Mouse (Mus musculus) T-helper 17 cell (primary cell): ENCODE data around the gene Atxn7l1.

Experiments
- in situ Hi-C, 2 experiments: fragments of 300-600 bp; cut with MboI, MseI; formaldehyde crosslinking; loops; 1 replicate in 1 of 2; 2 replicates in 1 of 2; pipeline ENCODE4 v1.15.1; 2025; ENCODE audit warnings: high pct_unique_total_duplicates in 2 of 2

Gene Atxn7l1

GRCm38 (mm10) chr12:33341351-33341892, 193.9 kb downstream of the Atxn7l1 start:
- in situ Hi-C loops, result no loop called here

GRCm38 (mm10) chr12:33344970-33345772, 197.7 kb downstream of the Atxn7l1 start:
- in situ Hi-C loops, result no loop called here

GRCm38 (mm10) chr12:33345773-33346435, 198.4 kb downstream of the Atxn7l1 start:
- in situ Hi-C loops, result no loop called here

GRCm38 (mm10) chr12:33352671-33353070, 205.2 kb downstream of the Atxn7l1 start:
- in situ Hi-C loops, result no loop called here

GRCm38 (mm10) chr12:33358345-33358744, 210.9 kb downstream of the Atxn7l1 start:
- in situ Hi-C loops, result no loop called here

GRCm38 (mm10) chr12:33359209-33359608, 211.7 kb downstream of the Atxn7l1 start:
- in situ Hi-C loops, result no loop called here

GRCm38 (mm10) chr12:33359878-33360482, 212.5 kb downstream of the Atxn7l1 start:
- in situ Hi-C loops, result no loop called here

GRCm38 (mm10) chr12:33360729-33361128, 213.2 kb downstream of the Atxn7l1 start:
- in situ Hi-C loops, result no loop called here

- in situ Hi-C loops, result no loop called here
Observed at GRCm38 (mm10) chr12:33364511-33364910, 217.0 kb downstream of the Atxn7l1 start.

- in situ Hi-C loops, result no loop called here
Observed at GRCm38 (mm10) chr12:33365133-33365532, 217.6 kb downstream of the Atxn7l1 start.

- in situ Hi-C loops, result no loop called here
Observed at GRCm38 (mm10) chr12:33369555-33369954, 222.1 kb downstream of the Atxn7l1 start.

GRCm38 (mm10) chr12:33379624-33380445, 232.3 kb downstream of the Atxn7l1 start:
- in situ Hi-C loops, result loop anchor here in 1 of 2 experiments (5.0 kb wide), 1 partner anchor 47 kb away; the partner anchor contains the start of gene Twistnb

GRCm38 (mm10) chr12:33388842-33389241, 241.3 kb downstream of the Atxn7l1 start:
- in situ Hi-C loops, result loop anchor here in 1 of 2 experiments (5.0 kb wide), 1 partner anchor 33 kb away; no protein-coding TSS in a partner anchor

- in situ Hi-C loops, result no loop called here
Observed at GRCm38 (mm10) chr12:33390844-33391560, 243.5 kb downstream of the Atxn7l1 start.

- in situ Hi-C loops, result no loop called here
Observed at GRCm38 (mm10) chr12:33394804-33395623, 247.5 kb downstream of the Atxn7l1 start, which contains the start of gene Efcab10. TSS of gene Efcab10 (plus strand) at chr12:33394854.

GRCm38 (mm10) chr12:33403265-33403693, 255.8 kb downstream of the Atxn7l1 start:
- in situ Hi-C loops, result no loop called here

- in situ Hi-C loops, result no loop called here
Observed at GRCm38 (mm10) chr12:33404996-33405395, 257.5 kb downstream of the Atxn7l1 start.

GRCm38 (mm10) chr12:33405398-33406026, 258.0 kb downstream of the Atxn7l1 start:
- in situ Hi-C loops, result no loop called here

- in situ Hi-C loops, result no loop called here
Observed at GRCm38 (mm10) chr12:33411580-33412151, 264.2 kb downstream of the Atxn7l1 start.
